Mouse (Mus musculus) midbrain, embryonic 10.5 days (tissue): ENCODE data around the gene Xylb. TPM values are rescaled to one million over a fixed set of nuclear protein-coding genes. Genes with fewer than 3 reads are reported as not detected.

ENCODE experiments used
- polyA plus RNA-seq: library from polyadenylated mRNA; unstranded; fragments of >200 nt; fragmentation: Nextera tagmentation; extraction: Ambion mirVana; gene quantifications from 2 replicates; pipeline ENCODE4 v1.2.1, GENCODE M21; 2016

Xylb gene
- polyA plus RNA-seq, 1 experiment from 2014 or later = 7.7 TPM

Other genes with a start within 250 kb of the Xylb start
- 1.5 and 1.9 TPM in 2 replicates for gene Acaa1b, start 200.3 kb upstream of the Xylb start, polyA plus RNA-seq
- not detected in 2 replicates for gene Gm47289, start 198.2 kb upstream of the Xylb start, polyA plus RNA-seq
- not detected in 2 replicates for gene Slc22a13, start 148.3 kb upstream of the Xylb start, polyA plus RNA-seq
- gene Oxsr1, start 35.0 kb upstream of the Xylb start, polyA plus RNA-seq = 14.4 and 15.0 TPM in 2 replicates
- gene Acaa1a, start 17.7 kb upstream of the Xylb start, polyA plus RNA-seq = 75.5 and 82.4 TPM in 2 replicates
- gene Myd88, start 16.0 kb upstream of the Xylb start, polyA plus RNA-seq = 7.5 and 8.2 TPM in 2 replicates
- not detected in 2 replicates for gene Slc22a14, start 8.2 kb downstream of the Xylb start, polyA plus RNA-seq
- gene Acvr2b, start 44.7 kb downstream of the Xylb start, polyA plus RNA-seq = 63.7 and 69.9 TPM in 2 replicates
- gene Exog, start 87.6 kb downstream of the Xylb start, polyA plus RNA-seq = 36.5 and 37.5 TPM in 2 replicates
- gene Scn5a, start 221.6 kb downstream of the Xylb start, polyA plus RNA-seq = 0.12 and 0.22 TPM in 2 replicates